16 mouse cellular contexts compared by ENCODE assay signal in the genomic region with DNA sequence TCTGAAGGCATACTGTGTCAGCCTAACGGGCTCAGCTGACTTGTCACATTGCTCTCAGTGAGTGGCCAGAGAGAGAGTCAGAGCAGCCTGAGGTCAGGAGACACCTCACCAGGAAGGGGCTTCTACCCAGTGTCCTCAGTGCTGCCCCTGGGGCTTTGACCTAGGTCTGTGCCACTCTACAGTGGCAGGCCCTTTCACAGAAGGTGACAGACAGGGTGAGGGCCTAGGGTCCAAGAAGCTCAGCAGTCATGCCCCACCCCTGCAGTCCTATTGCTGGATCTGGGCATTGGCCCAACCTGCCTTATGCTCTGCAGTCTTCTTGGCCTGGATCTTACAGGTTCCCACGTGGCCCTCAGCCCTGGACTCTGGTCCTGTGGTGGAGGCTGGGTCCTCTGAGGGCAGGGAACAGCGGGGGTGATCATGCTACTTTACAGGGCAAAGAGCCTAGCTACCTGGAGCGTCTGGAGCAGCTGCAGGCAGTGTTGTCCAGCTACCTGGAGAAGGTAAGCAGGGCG. TPM values are rescaled to one million over a fixed set of nuclear protein-coding genes. Genes with fewer than 3 reads are reported as not detected.
A peak's percentile ranks its signal among the peaks of the same experiment; 100 is the strongest.
DNase-seq lines count a peak whose midpoint lies in the region; ATAC-seq lines count a peak whose summit lies in the region.
"Had no signal": no experiment of that assay in that cellular context is flagged by ENCODE, and none has a peak within 500 bp of the region (broad histone marks: within the 10 kb centered on the region; RNA-seq: fewer than 3 reads in every experiment).

No protein-coding gene starts in this region.

- H3K4me2 ChIP-seq in kidney, embryonic 14.5 days (replicated peaks; ENCODE audit: low read depth, low read length), result no peak overlapping the region
- H3K4me2 ChIP-seq: heart, embryonic 15.5 days; limb, embryonic 13.5 days had no signal

- no peaks in the 10 kb centered on the region for H3K9me3 ChIP-seq in kidney, embryonic 14.5 days (ENCODE audit: control insufficient read depth, low read length)
- H3K9me3 ChIP-seq: heart, embryonic 15.5 days; limb, embryonic 13.5 days; megakaryocyte, embryonic 14.5 days had no signal

- peak; percentile 58 for DNase-seq in cerebellum, adult 11 months
- DNase-seq in cerebellum, adult 8-10 months, result no peak
- DNase-seq in kidney, adult 18-20 months, result peak; percentile 81
- peak; percentile 67 to 72 for DNase-seq in cerebellum, postnatal 36 days
- peak; percentile 89 to 94 for DNase-seq in kidney, postnatal 36 days
- DNase-seq in spleen, adult 18-20 months, result no peak
- DNase-seq: lung, adult 2 months; right cerebral cortex, postnatal 25 days; thymus, postnatal 36 days had no signal

- no peak overlapping the region for H3K4me3 ChIP-seq in kidney, embryonic 14.5 days (ENCODE audit: low read length)
- H3K4me3 ChIP-seq: erythroblast, embryonic 14.5 days; heart, embryonic 15.5 days; limb, embryonic 13.5 days; megakaryocyte, embryonic 14.5 days had no signal

- H3K36me3 ChIP-seq in kidney, embryonic 14.5 days (ENCODE audit: control insufficient read depth, insufficient read depth, low read length), result peaks cover 62% of the 10 kb centered on the region

- H3K9ac ChIP-seq in kidney, embryonic 14.5 days (ENCODE audit: low read depth, low read length), result no peak overlapping the region
- H3K9ac ChIP-seq: heart, embryonic 15.5 days; limb, embryonic 13.5 days had no signal

- no peak for ATAC-seq in kidney, embryonic 14.5 days (ENCODE audit: low FRiP score, low TSS enrichment)
- ATAC-seq in CD4-positive, CD25-positive, alpha-beta regulatory T cell, adult 4 months, result no peak
- ATAC-seq: inflammation-experienced regulatory T-cells, adult 6 months had no signal

- 0 out of 2 replicates have a peak, but pooled peaks cover 4% of the 10 kb centered on the region for H3K4me1 ChIP-seq in kidney, embryonic 14.5 days (ENCODE audit: control insufficient read depth, insufficient read depth, low read length)

- H3K27me3 ChIP-seq in kidney, embryonic 14.5 days (ENCODE audit: control insufficient read depth, insufficient read depth, low read length), result peaks cover 14% of the 10 kb centered on the region; the same call in 1 of the 2 replicates

- WGBS in kidney, embryonic 14.5 days, result 85% methylated on average over 5 of the region's 5 CpGs

- no peak overlapping the region for H3K27ac ChIP-seq in kidney, embryonic 14.5 days (ENCODE audit: low read depth, low read length)
- H3K27ac ChIP-seq: heart, embryonic 15.5 days; limb, embryonic 13.5 days had no signal

RNA-seq across cellular contexts. Expression of a gene that starts 3.6 kb away (rescaled TPM):
- polyA plus RNA-seq in kidney, embryonic 14.5 days (2014; fragmentation: Nextera tagmentation; extraction: Ambion mirVana), result 0.19 and 0.29 TPM in 2 replicates
- polyA plus RNA-seq in CD4-positive, CD25-positive, alpha-beta regulatory T cell, adult 4 months (2017; shearing (Covaris generic)), result under 1 TPM in 1 of 2 experiments, not detected in 1; 0.58 TPM
- polyA plus RNA-seq: erythroblast, embryonic 14.5 days; lung, adult 2 months had no signal

RNA-seq across cellular contexts. Expression of a gene that starts 7.0 kb away (rescaled TPM):
- polyA plus RNA-seq in kidney, embryonic 14.5 days (2014; fragmentation: Nextera tagmentation; extraction: Ambion mirVana), result 132 and 147 TPM in 2 replicates
- 10 to 100 TPM; 65.1 to 77.5 TPM for polyA plus RNA-seq in CD4-positive, CD25-positive, alpha-beta regulatory T cell, adult 4 months (2017; shearing (Covaris generic))

RNA-seq across cellular contexts. Expression of a gene that starts 17.2 kb away (rescaled TPM):
- polyA plus RNA-seq in kidney, embryonic 14.5 days (2014; fragmentation: Nextera tagmentation; extraction: Ambion mirVana), result 18.8 and 27.8 TPM in 2 replicates
- 1 to 10 TPM; 1.2 to 2.5 TPM for polyA plus RNA-seq in CD4-positive, CD25-positive, alpha-beta regulatory T cell, adult 4 months (2017; shearing (Covaris generic))

RNA-seq across cellular contexts. Expression of a gene that starts 21.4 kb away (rescaled TPM):
- polyA plus RNA-seq in kidney, embryonic 14.5 days (2014; fragmentation: Nextera tagmentation; extraction: Ambion mirVana), result 186 and 220 TPM in 2 replicates
- polyA plus RNA-seq in CD4-positive, CD25-positive, alpha-beta regulatory T cell, adult 4 months (2017; shearing (Covaris generic)), result 100 to 1,000 TPM; 904 to 969 TPM

RNA-seq across cellular contexts. Expression of a gene that starts 29.4 kb away (rescaled TPM):
- polyA plus RNA-seq in kidney, embryonic 14.5 days (2014; fragmentation: Nextera tagmentation; extraction: Ambion mirVana), result 1.8 and 2.7 TPM in 2 replicates
- 10 to 100 TPM; 11.4 to 16.4 TPM for polyA plus RNA-seq in CD4-positive, CD25-positive, alpha-beta regulatory T cell, adult 4 months (2017; shearing (Covaris generic))

Comparison
In these comparisons a context has a peak if more than half of its experiments do, and no peak if none do; other contexts are left out.
1. DNase-seq: peak in cerebellum, adult 11 months (single experiment), kidney, adult 18-20 months (single experiment), cerebellum, postnatal 36 days (2 of 2) and kidney, postnatal 36 days (2 of 2); none in cerebellum, adult 8-10 months (single experiment) and spleen, adult 18-20 months (0 of 2).